Comparison of ENCODE assay signal across 27 mouse cellular contexts in genomic region chr11:119163734-119163992, GRCm38 (mm10).
DNase-seq lines count a peak whose midpoint lies in the region; ATAC-seq and TF ChIP-seq lines count a peak whose summit lies in the region.
"Had no signal": no experiment of that assay in that cellular context is flagged by ENCODE, and none has a peak within 500 bp of the region (broad histone marks: within the 10 kb centered on the region; RNA-seq: fewer than 3 reads in every experiment).

No protein-coding gene starts in this region.

- H3K4me3 ChIP-seq in kidney, embryonic 14.5 days (ENCODE audit: low read length) = no peak overlapping the region
- H3K4me3 ChIP-seq in lung, embryonic 16.5 days (ENCODE audit: low read length) = no peak overlapping the region
- H3K4me3 ChIP-seq in lung, adult 2 months (replicated peaks; ENCODE audit: extremely low read depth, low read depth, low read length) = no peak overlapping the region
- H3K4me3 ChIP-seq: forebrain, embryonic 15.5 days; gastrocnemius, adult 2 months; heart, adult 2 months; heart, embryonic 12.5 days had no signal

- peak overlapping the region; percentile 15; the same call in 1 of the 2 replicates for H3K27ac ChIP-seq in kidney, embryonic 14.5 days (ENCODE audit: low read depth, low read length)
- peak overlapping the region; percentile 78 for H3K27ac ChIP-seq in lung, embryonic 16.5 days (ENCODE audit: low read length)
- H3K27ac ChIP-seq: forebrain, embryonic 15.5 days; gastrocnemius, adult 2 months; heart, adult 2 months; kidney, postnatal 0 days; liver, embryonic 14.5 days had no signal

- no peaks in the 10 kb centered on the region for H3K36me3 ChIP-seq in kidney, embryonic 14.5 days (ENCODE audit: control insufficient read depth, insufficient read depth, low read length)
- H3K36me3 ChIP-seq in lung, embryonic 16.5 days (ENCODE audit: control insufficient read depth, insufficient read depth, low read length) = no peaks in the 10 kb centered on the region
- H3K36me3 ChIP-seq: forebrain, embryonic 15.5 days; heart, embryonic 12.5 days had no signal

- WGBS in kidney, embryonic 14.5 days = 84% methylated on average over 7 of the region's 7 CpGs
- WGBS in lung, embryonic 16.5 days = 78% methylated on average over 7 of the region's 7 CpGs
- 78% methylated on average over 7 of the region's 7 CpGs for WGBS in lung, adult 2 months

- H3K9me3 ChIP-seq in kidney, embryonic 14.5 days (ENCODE audit: control insufficient read depth, low read length) = no peaks in the 10 kb centered on the region
- H3K9me3 ChIP-seq in lung, embryonic 16.5 days (ENCODE audit: control insufficient read depth, low read length) = no peaks in the 10 kb centered on the region
- H3K9me3 ChIP-seq: forebrain, embryonic 15.5 days; heart, embryonic 12.5 days had no signal

- TF ChIP-seq CTCF in lung, adult 2 months (IDR thresholded peaks at IDR 0.05; ENCODE audit: insufficient read depth, low read length) = no peak

- DNase-seq in kidney, postnatal 25 days = no peak
- no peak for DNase-seq in lung, adult 2 months
- DNase-seq in layer of hippocampus, postnatal 36 days = no peak
- DNase-seq: adrenal gland, postnatal 14 days; B cell, adult 2 months; cerebellum, adult 11 months; cerebellum, adult 9-10 months; cerebellum, postnatal 36 days; gastrocnemius, adult 2 months; gastrocnemius, postnatal 36 days; heart, adult 2 months; layer of hippocampus, adult 9-11 months; liver; midbrain, embryonic 14.5 days; retina, postnatal 1 day; right cerebral cortex, postnatal 25 days had no signal

- no peak for TF ChIP-seq POLR2A in lung, adult 2 months (IDR thresholded peaks at IDR 0.05; ENCODE audit: borderline replicate concordance, extremely low read depth, low read depth, low read length)

- H3K27me3 ChIP-seq in kidney, embryonic 14.5 days (ENCODE audit: control insufficient read depth, insufficient read depth, low read length) = no peaks in the 10 kb centered on the region
- no peaks in the 10 kb centered on the region for H3K27me3 ChIP-seq in lung, embryonic 16.5 days (ENCODE audit: control insufficient read depth, insufficient read depth, low read depth, low read length)
- H3K27me3 ChIP-seq: forebrain, embryonic 15.5 days; Patski had no signal

- no peak overlapping the region for H3K9ac ChIP-seq in kidney, embryonic 14.5 days (ENCODE audit: low read depth, low read length)
- H3K9ac ChIP-seq in lung, embryonic 16.5 days (ENCODE audit: low read length) = no peak overlapping the region
- H3K9ac ChIP-seq: forebrain, embryonic 15.5 days; heart, embryonic 12.5 days; liver, embryonic 14.5 days had no signal

- ATAC-seq in kidney, embryonic 14.5 days (ENCODE audit: low FRiP score, low TSS enrichment) = no peak
- no peak for ATAC-seq in lung, embryonic 16.5 days (ENCODE audit: low read depth)
- ATAC-seq in CD4-positive, CD25-positive, alpha-beta regulatory T cell, adult 4 months = peak; percentile 18
- ATAC-seq in activated CD4-positive, CD25-positive, alpha-beta regulatory T cell, adult 4 months = peak; percentile 15
- ATAC-seq: forebrain, embryonic 15.5 days; hindbrain, embryonic 16.5 days; intestine, postnatal 0 days; Patski had no signal

- H3K4me1 ChIP-seq in kidney, embryonic 14.5 days (ENCODE audit: control insufficient read depth, insufficient read depth, low read length) = peaks cover 19% of the 10 kb centered on the region
- H3K4me1 ChIP-seq in lung, embryonic 16.5 days (replicated peaks; ENCODE audit: control insufficient read depth, insufficient read depth, low read length) = peaks cover 17% of the 10 kb centered on the region
- H3K4me1 ChIP-seq in lung, adult 2 months (ENCODE audit: control insufficient read depth, insufficient read depth, low read length) = peaks cover 5% of the 10 kb centered on the region

- no peak overlapping the region for H3K4me2 ChIP-seq in kidney, embryonic 14.5 days (replicated peaks; ENCODE audit: low read depth, low read length)
- H3K4me2 ChIP-seq in lung, embryonic 16.5 days (ENCODE audit: low read depth, low read length) = no peak overlapping the region
- H3K4me2 ChIP-seq: forebrain, embryonic 15.5 days; heart, embryonic 12.5 days had no signal

Comparison
In these comparisons a context has a peak if more than half of its experiments do, and no peak if none do; other contexts are left out.
1. ATAC-seq: peak in CD4-positive, CD25-positive, alpha-beta regulatory T cell, adult 4 months (single experiment) and activated CD4-positive, CD25-positive, alpha-beta regulatory T cell, adult 4 months (single experiment); none in kidney, embryonic 14.5 days (single experiment) and lung, embryonic 16.5 days (single experiment).